Mouse (Mus musculus) adrenal gland, adult 8-10 months (tissue): ENCODE results near the gene Ehd4. TPM values are rescaled to one million over a fixed set of nuclear protein-coding genes. Genes with fewer than 3 reads are reported as not detected.

ENCODE experiments used
- total RNA-seq, 4 experiments: library from RNA; stranded (reverse); gene quantifications; 2 replicates each; pipeline ENCODE4 v1.2.4; 2022

Ehd4 gene
- total RNA-seq, 4 experiments from 2014 or later, result 44.4 to 84.5 (median 63.0) TPM

Other genes with a start within 250 kb of the Ehd4 start
- gene Mapkbp1, start 181.9 kb downstream of the Ehd4 start, total RNA-seq, result 10 to 100 TPM in 3 of 4 experiments, 1 to 10 TPM in 1; 9.1 to 22.4 (median 16.9) TPM
- gene Jmjd7, start 127.1 kb downstream of the Ehd4 start, total RNA-seq, result 10 to 100 TPM in 2 of 4 experiments, 1 to 10 TPM in 2; 7.3 to 16.7 (median 10.8) TPM
- 1 to 10 TPM in 2 of 4 experiments, under 1 TPM in 2; 0.78 to 1.6 (median 0.96) TPM for gene Gm28042, start 127.1 kb downstream of the Ehd4 start, total RNA-seq
- 1 to 10 TPM; 1.4 to 4.6 (median 3.8) TPM for gene Pla2g4b, start 121.2 kb downstream of the Ehd4 start, total RNA-seq
- gene Pla2g4e, start 90.7 kb upstream of the Ehd4 start, total RNA-seq, result 1 to 10 TPM in 2 of 4 experiments, under 1 TPM in 2; 0.35 to 1.3 (median 0.99) TPM
- gene Pla2g4d, start 134.6 kb upstream of the Ehd4 start, total RNA-seq, result under 1 TPM in 1 of 4 experiments, not detected in 3; 0.10 TPM
- gene Pla2g4f, start 159.6 kb upstream of the Ehd4 start, total RNA-seq, result not detected
- 10 to 100 TPM; 56.3 to 75.8 (median 70.1) TPM for gene Vps39, start 198.5 kb upstream of the Ehd4 start, total RNA-seq
- 10 to 100 TPM; 41.0 to 49.5 (median 44.7) TPM for gene Ganc, start 249.3 kb upstream of the Ehd4 start, total RNA-seq
- gene Tmem87a, start 249.5 kb upstream of the Ehd4 start, total RNA-seq, result 10 to 100 TPM; 48.4 to 61.4 (median 53.4) TPM